Mouse (Mus musculus): ENCODE data around the gene Glt28d2. TPM values are rescaled to one million over a fixed set of nuclear protein-coding genes. Genes with fewer than 3 reads are reported as not detected.

Gene Glt28d2
- polyA plus RNA-seq, 1 experiment = not detected

GRCm38 (mm10) chr3:85888221-85888671 lies 930 bp upstream of the Glt28d2 start:
- no peak for TF ChIP-seq GATA1 (IDR thresholded peaks at IDR 0.05; ENCODE audit: low read length)

GRCm38 (mm10) chr3:85886636-85887238 lies 579 bp downstream of the Glt28d2 start:
- TF ChIP-seq GATA1 (IDR thresholded peaks at IDR 0.05; ENCODE audit: low read length) = no peak

- TF ChIP-seq GATA1 (IDR thresholded peaks at IDR 0.05; ENCODE audit: low read length) = no peak
These were observed 1.4 kb downstream of the Glt28d2 start for GRCm38 (mm10) chr3:85885906-85886305.

- no peak for TF ChIP-seq GATA1 (IDR thresholded peaks at IDR 0.05; ENCODE audit: low read length)
These were observed 6.6 kb downstream of the Glt28d2 start for GRCm38 (mm10) chr3:85880687-85881086.

- no peak for TF ChIP-seq GATA1 (IDR thresholded peaks at IDR 0.05; ENCODE audit: low read length)
These were observed 7.2 kb downstream of the Glt28d2 start for GRCm38 (mm10) chr3:85880068-85880467.

GRCm38 (mm10) chr3:85878911-85879310 lies 8.4 kb downstream of the Glt28d2 start:
- TF ChIP-seq GATA1 (IDR thresholded peaks at IDR 0.05; ENCODE audit: low read length) = no peak

GRCm38 (mm10) chr3:85863996-85864395 lies 23.3 kb downstream of the Glt28d2 start:
- no peak for TF ChIP-seq GATA1 (IDR thresholded peaks at IDR 0.05; ENCODE audit: low read length)

GRCm38 (mm10) chr3:85862886-85863285 lies 24.4 kb downstream of the Glt28d2 start:
- TF ChIP-seq GATA1 (IDR thresholded peaks at IDR 0.05; ENCODE audit: low read length) = no peak

- no peak for TF ChIP-seq GATA1 (IDR thresholded peaks at IDR 0.05; ENCODE audit: low read length)
These were observed 26.3 kb downstream of the Glt28d2 start for GRCm38 (mm10) chr3:85860996-85861395.

GRCm38 (mm10) chr3:85859311-85859710 lies 28.0 kb downstream of the Glt28d2 start:
- no peak for TF ChIP-seq GATA1 (IDR thresholded peaks at IDR 0.05; ENCODE audit: low read length)

GRCm38 (mm10) chr3:85858140-85859135 lies 28.9 kb downstream of the Glt28d2 start:
- no peak for TF ChIP-seq GATA1 (IDR thresholded peaks at IDR 0.05; ENCODE audit: low read length)

- TF ChIP-seq GATA1 (IDR thresholded peaks at IDR 0.05; ENCODE audit: low read length) = no peak
These were observed 30.2 kb downstream of the Glt28d2 start for GRCm38 (mm10) chr3:85857083-85857482.

- no peak for TF ChIP-seq GATA1 (IDR thresholded peaks at IDR 0.05; ENCODE audit: low read length)
These were observed 31.4 kb downstream of the Glt28d2 start for GRCm38 (mm10) chr3:85855947-85856346.

GRCm38 (mm10) chr3:85855043-85855442 lies 32.3 kb downstream of the Glt28d2 start:
- TF ChIP-seq GATA1 (IDR thresholded peaks at IDR 0.05; ENCODE audit: low read length) = no peak

- no peak for TF ChIP-seq GATA1 (IDR thresholded peaks at IDR 0.05; ENCODE audit: low read length)
These were observed 33.2 kb downstream of the Glt28d2 start for GRCm38 (mm10) chr3:85854143-85854542.

- TF ChIP-seq GATA1 (IDR thresholded peaks at IDR 0.05; ENCODE audit: low read length) = no peak
These were observed 33.6 kb downstream of the Glt28d2 start for GRCm38 (mm10) chr3:85853715-85854114.
